Mouse (Mus musculus) kidney, postnatal 0 days (tissue): ENCODE results near the gene Sparc. TPM values are rescaled to one million over a fixed set of nuclear protein-coding genes. Genes with fewer than 3 reads are reported as not detected.

Experiments
- ATAC-seq: fragments of 200-750 bp; cut with Nextera tagmentation; replicated peaks from 2 replicates; pipeline ENCODE4 v1.8.0; 2017; ENCODE audit warnings: low read depth, moderate number of reproducible peaks, moderate TSS enrichment, moderate library complexity; ENCODE audit not compliant: low FRiP score
- DNase-seq: peaks from one replicate; pipeline ENCODE4 v3.0.0-alpha.2; 2016; ENCODE audit warnings: low spot score
- H3K27ac ChIP-seq: fragments of 300-500 bp; sonication (generic); 2 replicates; pipeline ENCODE4 v1.5.1; 2014; ENCODE audit warnings: mild to moderate bottlenecking
- H3K27me3 ChIP-seq: fragments of 300-500 bp; sonication (generic); 2 replicates; pipeline ENCODE4 v1.6.1; 2014; ENCODE audit warnings: low read length, mixed read lengths; ENCODE audit not compliant: insufficient read depth
- H3K36me3 ChIP-seq: fragments of 300-500 bp; sonication (generic); 2 replicates; pipeline ENCODE4 v1.6.1; 2014; ENCODE audit warnings: low read length, mixed read lengths; ENCODE audit not compliant: insufficient read depth
- H3K4me1 ChIP-seq: fragments of 300-500 bp; sonication (generic); replicated peaks from 2 replicates; pipeline ENCODE4 v1.6.1; 2014; ENCODE audit warnings: antibody characterized with exemption, low read length, mixed read lengths; ENCODE audit not compliant: insufficient read depth
- H3K4me2 ChIP-seq: fragments of 300-500 bp; sonication (generic); 2 replicates; pipeline ENCODE4 v1.6.1; 2014; ENCODE audit warnings: mild to moderate bottlenecking, low read length, moderate library complexity, mixed read lengths
- H3K4me3 ChIP-seq: fragments of 300-500 bp; sonication (generic); replicated peaks from 2 replicates; pipeline ENCODE4 v1.5.1; 2014; ENCODE audit warnings: low read depth, low read length
- H3K9ac ChIP-seq: fragments of 300-500 bp; sonication (generic); 2 replicates; pipeline ENCODE4 v1.6.1; 2014; ENCODE audit warnings: low read depth, low read length
- H3K9me3 ChIP-seq: fragments of 300-500 bp; sonication (generic); replicated peaks from 2 replicates; pipeline ENCODE4 v1.6.1; 2016; ENCODE audit warnings: low read length, inconsistent platforms, mixed read lengths
- CTCF ChIP-seq: IDR thresholded peaks from 2 replicates; pipeline ENCODE4 v1.5.1; 2016; ENCODE audit warnings: antibody characterized with exemption, low read depth, mild to moderate bottlenecking, moderate library complexity
- WGBS: fragments of 180-500 bp; shearing (Covaris S2); extraction: QIAGEN DNeasy Blood & Tissue Kit; methylation state at CpG from one replicate; pipeline ENCODE4 v1.1.7; 2014; 5-methylcytosine and 5-hydroxymethylcytosine counted together
- polyA plus RNA-seq: library from polyadenylated mRNA; unstranded; fragments of >200 nt; fragmentation: Nextera tagmentation; extraction: Ambion mirVana; gene quantifications from 2 replicates; pipeline ENCODE4 v1.2.1, GENCODE M21; 2015

Gene Sparc
- polyA plus RNA-seq, 1 experiment from 2014 or later = 1,281 TPM

DNA sequence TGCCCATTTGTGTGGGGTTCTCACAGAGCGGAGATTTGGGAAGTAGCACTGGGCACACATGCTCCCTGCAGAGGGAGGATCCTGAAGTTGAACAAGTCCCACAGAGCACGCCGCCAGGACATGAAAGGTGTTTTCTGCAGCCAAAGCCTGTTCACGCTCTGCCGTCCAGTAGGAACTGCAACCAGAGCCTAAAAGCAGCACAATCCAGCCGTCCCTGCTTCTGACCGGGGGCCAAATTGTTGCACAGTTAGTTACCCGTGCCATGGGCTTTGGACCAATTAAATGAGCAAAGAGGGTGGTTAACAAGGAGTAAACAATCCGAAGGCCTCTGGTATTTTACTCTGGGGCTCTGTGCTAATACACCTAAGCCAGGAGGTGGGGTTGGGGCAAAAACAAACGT lies 55.2 kb downstream of the Sparc start:
- no peak overlapping the region for H3K4me2 ChIP-seq
- no peak overlapping the region for H3K9ac ChIP-seq
- H3K4me1 ChIP-seq = no peaks in the 10 kb centered on the region
- H3K36me3 ChIP-seq = no peaks in the 10 kb centered on the region
- TF ChIP-seq CTCF = 0 out of 2 replicates have a peak, but pooled peaks have one; percentile 4
- no peaks in the 10 kb centered on the region for H3K27me3 ChIP-seq
- no peaks in the 10 kb centered on the region for H3K9me3 ChIP-seq
- ATAC-seq (no peak), DNase-seq (no peak)
- WGBS = 52% methylated on average over 10 of the region's 10 CpGs
- no peak overlapping the region for H3K27ac ChIP-seq
- no peak overlapping the region for H3K4me3 ChIP-seq

DNA sequence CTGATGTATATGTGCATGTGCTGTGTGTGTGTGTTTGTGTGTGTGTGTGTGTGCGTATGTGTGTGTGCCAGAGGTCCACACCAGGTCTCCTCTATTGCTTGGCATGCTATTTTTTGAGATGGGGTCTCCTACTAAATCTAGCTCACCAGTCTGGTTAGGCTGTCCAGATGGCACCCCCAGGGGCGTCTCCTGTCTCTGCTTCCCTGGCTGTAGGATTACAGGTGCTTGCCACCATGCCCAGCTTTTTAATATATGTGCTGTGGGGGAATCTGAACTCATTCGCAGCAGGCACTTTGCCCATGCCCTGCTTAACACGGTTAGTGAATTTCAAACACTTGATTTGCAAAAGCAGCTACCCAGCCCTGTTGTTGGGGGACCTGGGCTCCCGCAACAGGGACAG lies 57.1 kb downstream of the Sparc start:
- no peaks in the 10 kb centered on the region for H3K4me1 ChIP-seq
- DNase-seq = no peak
- no peak overlapping the region for H3K9ac ChIP-seq
- no peaks in the 10 kb centered on the region for H3K27me3 ChIP-seq
- ATAC-seq = no peak
- H3K27ac ChIP-seq = no peak overlapping the region
- H3K9me3 ChIP-seq = no peaks in the 10 kb centered on the region
- no peak overlapping the region for H3K4me2 ChIP-seq
- no peaks in the 10 kb centered on the region for H3K36me3 ChIP-seq
- no peak overlapping the region for H3K4me3 ChIP-seq
- WGBS = 71% methylated on average over 5 of the region's 5 CpGs
- TF ChIP-seq CTCF = no peak

DNA sequence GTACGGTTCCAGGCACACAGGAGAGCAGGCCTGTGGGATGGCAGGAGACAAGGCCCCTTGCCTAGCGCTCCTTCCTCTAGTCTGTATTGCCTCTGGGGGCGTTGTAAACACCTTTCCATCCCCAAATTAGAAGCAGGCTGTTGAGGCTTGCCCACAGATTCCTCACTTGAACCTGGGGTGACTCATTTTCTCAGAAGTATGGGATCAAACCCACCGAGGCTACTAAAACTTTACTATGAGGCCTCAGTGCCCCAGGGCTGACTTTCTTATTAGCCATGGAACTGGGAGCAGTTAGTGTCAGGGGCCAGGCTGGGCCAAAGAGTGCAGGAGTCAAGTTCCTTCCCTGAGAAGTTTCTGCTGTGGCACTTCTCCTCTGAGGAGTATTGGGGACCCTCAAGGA lies 57.7 kb downstream of the Sparc start:
- Histone ChIP-seq H3K4me3 (no peak overlapping the region), H3K36me3 (no peaks in the 10 kb centered on the region), H3K4me2 (no peak overlapping the region), H3K9ac (no peak overlapping the region), H3K27me3 (no peaks in the 10 kb centered on the region), H3K4me1 (no peaks in the 10 kb centered on the region), H3K9me3 (no peaks in the 10 kb centered on the region), H3K27ac (no peak overlapping the region)
- WGBS = 53% methylated on average over 4 of the region's 4 CpGs
- no peak for TF ChIP-seq CTCF
- DNase-seq = no peak
- ATAC-seq = no peak

DNA sequence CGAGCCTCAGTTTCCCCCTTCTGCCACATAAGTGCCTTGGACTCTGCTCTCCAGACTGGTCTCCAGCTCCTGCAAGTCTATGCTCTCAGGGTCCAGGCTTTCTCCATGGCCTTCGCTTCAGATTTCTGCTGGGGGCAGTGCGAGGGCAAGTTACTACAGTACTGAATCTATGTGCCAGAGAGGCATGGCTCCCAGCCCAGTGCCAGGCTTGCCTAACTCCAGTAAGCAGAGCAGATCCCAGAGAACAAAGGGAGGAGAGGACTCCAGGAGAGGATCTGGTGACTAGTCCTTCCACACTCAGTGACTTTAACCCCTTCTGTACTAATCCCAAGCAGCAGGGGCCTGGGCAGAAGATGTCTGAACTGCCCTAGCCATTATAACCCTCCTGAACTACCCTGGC lies 58.3 kb downstream of the Sparc start:
- ATAC-seq (no peak), DNase-seq (no peak)
- Histone ChIP-seq H3K9ac (no peak overlapping the region), H3K4me3 (no peak overlapping the region), H3K27me3 (no peaks in the 10 kb centered on the region), H3K4me1 (no peaks in the 10 kb centered on the region), H3K9me3 (no peaks in the 10 kb centered on the region), H3K36me3 (no peaks in the 10 kb centered on the region), H3K4me2 (no peak overlapping the region), H3K27ac (no peak overlapping the region)
- TF ChIP-seq CTCF = no peak
- WGBS = 78% methylated on average over 3 of the region's 3 CpGs

DNA sequence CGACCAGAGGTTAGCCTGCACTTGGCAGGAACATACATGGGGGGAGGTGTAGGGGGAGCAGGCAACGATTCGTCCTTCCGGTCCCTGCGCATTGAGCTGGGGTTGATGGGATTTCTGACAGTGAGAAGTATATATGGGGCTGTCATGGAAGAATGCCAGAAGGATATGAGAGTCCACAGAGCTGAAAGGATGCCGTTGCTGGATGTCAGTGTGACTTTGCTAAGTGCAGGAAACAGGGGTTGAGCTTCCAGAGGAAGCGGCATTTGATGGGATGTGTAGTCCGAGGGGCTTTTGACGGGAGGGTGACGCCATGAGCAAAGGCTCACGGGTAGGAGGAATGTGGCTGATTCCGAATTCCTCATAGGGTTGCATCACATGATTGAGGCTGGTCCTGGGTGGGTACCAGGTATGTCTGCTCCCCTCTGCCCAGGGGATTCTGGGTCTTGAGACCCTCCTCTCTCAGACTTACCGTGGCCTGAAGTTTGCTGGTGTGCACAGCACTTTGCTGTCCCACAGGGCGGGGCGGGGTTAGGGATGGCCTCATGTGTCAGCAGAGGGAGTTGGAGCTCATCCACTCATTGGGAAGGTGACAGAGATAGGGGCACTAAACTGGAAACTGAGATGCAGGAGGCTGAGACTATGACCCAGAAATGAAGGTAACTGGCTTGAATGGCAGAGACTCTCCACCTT lies 64.7 kb downstream of the Sparc start:
- no peak for ATAC-seq
- H3K4me2 ChIP-seq = peak overlapping the region; percentile 7; the same call in 1 of the 2 replicates
- peak; percentile 65 for DNase-seq

DNA sequence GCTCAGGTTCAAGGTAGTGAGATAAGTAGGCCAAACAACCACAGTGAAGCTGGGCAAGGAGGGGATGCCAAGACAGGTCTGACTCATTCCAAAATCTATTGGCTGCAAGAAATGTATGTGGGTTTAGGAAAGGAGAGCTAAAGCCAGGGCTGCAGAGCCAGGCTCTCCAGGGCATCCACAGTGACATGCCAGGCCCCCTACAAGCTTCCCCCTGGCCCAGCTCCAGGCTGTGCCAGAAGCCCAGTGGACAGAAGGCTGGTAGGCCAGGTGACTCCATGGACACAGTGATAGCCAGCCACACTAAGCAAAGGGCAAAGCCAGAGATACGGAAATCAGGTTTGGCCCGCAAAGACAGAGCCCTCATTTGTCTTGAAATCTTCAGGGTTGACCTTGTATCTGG lies 66.1 kb downstream of the Sparc start:
- TF ChIP-seq CTCF = no peak
- no peak overlapping the region for H3K4me2 ChIP-seq
- no peaks in the 10 kb centered on the region; the same call in 1 of the 2 replicates for H3K4me1 ChIP-seq
- no peaks in the 10 kb centered on the region for H3K9me3 ChIP-seq
- no peak overlapping the region for H3K9ac ChIP-seq
- WGBS = 94% methylated on average over 2 of the region's 2 CpGs
- DNase-seq = no peak
- H3K36me3 ChIP-seq = no peaks in the 10 kb centered on the region
- no peak for ATAC-seq
- H3K4me3 ChIP-seq = no peak overlapping the region
- H3K27me3 ChIP-seq = no peaks in the 10 kb centered on the region
- H3K27ac ChIP-seq = no peak overlapping the region

More for the DNA sequence above, 64.7 kb downstream of the Sparc start:
- H3K36me3 ChIP-seq = no peaks in the 10 kb centered on the region
- H3K4me3 ChIP-seq = no peak overlapping the region
- TF ChIP-seq CTCF = no peak
- H3K27me3 ChIP-seq = no peaks in the 10 kb centered on the region
- no peak overlapping the region for H3K27ac ChIP-seq
- H3K9me3 ChIP-seq = no peaks in the 10 kb centered on the region
- H3K9ac ChIP-seq = no peak overlapping the region
- no peaks in the 10 kb centered on the region; the same call in 1 of the 2 replicates for H3K4me1 ChIP-seq
- WGBS = 59% methylated on average over 15 of the region's 15 CpGs

Other genes starting within 250 kb of the Sparc start
- 0.27 and 0.43 TPM in 2 replicates for gene Slc36a2, start 238.1 kb downstream of the Sparc start, polyA plus RNA-seq
- 1.9 and 2.1 TPM in 2 replicates for gene Slc36a1, start 218.8 kb downstream of the Sparc start, polyA plus RNA-seq
- 0.05 and 0.08 TPM in 2 replicates for gene Fat2, start 86.6 kb downstream of the Sparc start, polyA plus RNA-seq
- 495 and 517 TPM in 2 replicates for gene Atox1, start 38.1 kb upstream of the Sparc start, polyA plus RNA-seq
- gene G3bp1, start 46.5 kb upstream of the Sparc start, polyA plus RNA-seq = 109 and 119 TPM in 2 replicates
- gene Glra1, start 185.0 kb upstream of the Sparc start, polyA plus RNA-seq = not detected in 2 replicates